Mouse (Mus musculus): Measurements from ENCODE around the gene Thoc3. TPM values are rescaled to one million over a fixed set of nuclear protein-coding genes. Genes with fewer than 3 reads are reported as not detected.

Thoc3 gene
- polyA plus RNA-seq, 1 experiment from 2014 or later, result 131 TPM

DNA sequence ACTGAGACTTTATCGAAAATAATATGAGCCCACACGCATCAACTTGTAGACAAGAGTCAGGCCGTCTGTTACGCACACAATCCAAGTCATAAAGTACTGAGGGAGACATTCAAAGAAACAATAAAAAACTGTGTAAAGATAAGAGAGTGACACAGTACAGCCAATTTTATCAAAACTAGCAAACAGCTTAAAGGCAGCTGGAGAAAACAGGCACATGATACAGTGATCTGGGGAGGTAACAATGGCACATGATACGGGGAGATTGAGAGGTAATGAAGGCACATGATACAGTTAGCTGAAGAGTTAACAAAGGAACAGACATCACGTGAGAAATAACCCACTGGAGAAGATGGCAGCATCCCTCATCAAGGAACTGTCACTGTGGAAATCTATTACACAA is 31.6 kb downstream of the Thoc3 start:
- Histone ChIP-seq H3K27me3 (peaks cover 6% of the 10 kb centered on the region; the same call in 1 of the 2 replicates), H3K9ac (no peak overlapping the region), H3K4me3 (no peak overlapping the region), H3K27ac (no peak overlapping the region), H3K4me1 (peaks cover 10% of the 10 kb centered on the region), H3K36me3 (no peaks in the 10 kb centered on the region), H3K4me2 (replicated peaks) (no peak overlapping the region), H3K9me3 (no peaks in the 10 kb centered on the region)
- 82% methylated on average over 6 of the region's 6 CpGs for WGBS
- ATAC-seq (ENCODE audit: low FRiP score, low read depth), result no peak

DNA sequence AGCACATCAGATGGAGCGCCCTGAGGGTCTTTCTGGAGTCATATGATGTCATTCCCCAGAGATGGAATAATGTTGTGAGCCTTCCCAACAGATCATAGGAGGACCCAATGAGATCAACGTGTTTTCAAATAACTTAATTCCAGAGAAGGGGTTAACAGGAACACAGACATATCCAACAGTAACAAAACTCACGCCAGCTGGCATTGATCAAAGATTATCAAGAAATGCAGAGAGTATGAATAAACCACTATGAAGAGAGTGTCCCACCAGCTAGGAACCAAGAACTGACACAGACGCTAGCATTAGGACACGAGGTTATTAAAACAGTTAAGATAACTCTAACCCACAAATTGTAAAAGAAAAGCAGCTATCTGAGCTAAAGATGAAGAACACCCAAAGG is 32.0 kb downstream of the Thoc3 start:
- no peak overlapping the region for H3K9ac ChIP-seq
- H3K36me3 ChIP-seq, result no peaks in the 10 kb centered on the region
- WGBS, result 68% methylated on average over 5 of the region's 5 CpGs
- H3K4me1 ChIP-seq, result peaks cover 10% of the 10 kb centered on the region
- no peak overlapping the region for H3K27ac ChIP-seq
- peaks cover 6% of the 10 kb centered on the region; the same call in 1 of the 2 replicates for H3K27me3 ChIP-seq
- H3K9me3 ChIP-seq, result no peaks in the 10 kb centered on the region
- no peak overlapping the region for H3K4me3 ChIP-seq
- H3K4me2 ChIP-seq (replicated peaks), result no peak overlapping the region
- ATAC-seq (ENCODE audit: low FRiP score, low read depth), result no peak

DNA sequence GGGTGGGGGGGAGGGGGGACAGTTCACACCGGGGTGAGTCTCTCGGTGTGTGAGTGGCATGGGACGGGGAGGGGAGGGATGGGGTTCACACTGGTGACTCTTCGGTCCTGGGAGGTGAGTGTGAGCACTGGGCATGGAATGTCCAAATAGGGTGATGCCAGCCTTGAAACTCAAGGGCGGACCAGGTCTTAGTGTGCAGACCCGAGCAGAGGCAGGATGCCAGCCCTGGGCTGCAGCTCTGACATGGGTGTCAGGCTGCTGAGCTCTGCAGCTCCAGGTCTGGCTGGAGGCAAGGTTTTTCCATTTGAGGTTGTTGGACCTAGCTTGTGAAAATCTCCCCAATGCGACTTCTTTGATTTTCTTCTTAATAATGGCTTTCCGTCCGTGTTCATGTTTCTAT is 37.5 kb downstream of the Thoc3 start:
- Histone ChIP-seq H3K4me1 (no peaks in the 10 kb centered on the region), H3K9ac (no peak overlapping the region), H3K4me2 (replicated peaks) (no peak overlapping the region), H3K9me3 (no peaks in the 10 kb centered on the region), H3K27me3 (no peaks in the 10 kb centered on the region), H3K4me3 (no peak overlapping the region), H3K27ac (no peak overlapping the region), H3K36me3 (no peaks in the 10 kb centered on the region)
- WGBS, result 75% methylated on average over 9 of the region's 9 CpGs
- ATAC-seq (ENCODE audit: low FRiP score, low read depth), result no peak

DNA sequence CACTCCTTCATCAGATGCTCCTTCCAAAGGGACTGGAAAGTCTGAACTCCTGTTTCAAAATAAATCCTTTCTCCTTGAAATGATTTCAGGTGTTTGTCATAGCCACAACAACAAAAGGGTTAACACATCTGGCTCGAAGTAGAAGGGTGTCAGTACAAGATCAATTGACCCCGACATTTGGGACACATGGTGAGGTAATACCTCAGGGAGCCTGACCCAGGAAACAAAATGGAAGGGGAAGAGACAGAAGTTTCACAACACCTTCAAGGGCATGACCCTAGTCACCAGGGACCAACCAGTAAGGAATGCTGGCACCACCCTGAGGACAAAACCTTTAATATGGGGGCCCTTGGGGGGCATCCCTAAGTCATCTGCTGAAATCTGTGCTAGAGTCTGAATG is 38.6 kb downstream of the Thoc3 start:
- WGBS, result 29% methylated on average over 2 of the region's 2 CpGs
- Histone ChIP-seq H3K9me3 (no peaks in the 10 kb centered on the region), H3K27ac (no peak overlapping the region), H3K36me3 (no peaks in the 10 kb centered on the region), H3K27me3 (no peaks in the 10 kb centered on the region), H3K4me1 (peaks cover 6% of the 10 kb centered on the region), H3K4me2 (replicated peaks) (no peak overlapping the region), H3K9ac (no peak overlapping the region), H3K4me3 (no peak overlapping the region)
- no peak for ATAC-seq (ENCODE audit: low FRiP score, low read depth)

DNA sequence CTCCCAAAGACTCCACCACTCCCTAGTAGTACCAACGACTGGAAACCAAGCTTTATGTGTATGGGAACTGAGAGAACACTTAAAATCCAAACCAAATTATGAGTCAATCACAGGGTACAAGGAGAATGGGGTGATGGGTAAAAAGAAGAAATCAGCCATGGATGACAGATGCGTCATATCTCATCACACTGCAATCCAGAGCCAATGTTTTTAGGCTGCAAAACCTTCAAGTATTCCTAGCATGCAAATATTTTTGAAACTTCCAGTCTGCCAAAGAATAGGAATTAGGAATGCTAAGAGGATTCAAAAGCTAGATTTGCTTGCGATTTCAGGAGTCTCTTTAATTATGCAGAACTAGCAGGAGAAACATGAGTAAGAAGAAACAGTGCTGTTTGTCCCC is 39.9 kb downstream of the Thoc3 start:
- Histone ChIP-seq H3K9ac (no peak overlapping the region), H3K36me3 (no peaks in the 10 kb centered on the region), H3K9me3 (peaks cover 2% of the 10 kb centered on the region; the same call in 1 of the 2 replicates), H3K27ac (no peak overlapping the region), H3K4me2 (replicated peaks) (no peak overlapping the region), H3K27me3 (no peaks in the 10 kb centered on the region), H3K4me1 (peaks cover 11% of the 10 kb centered on the region), H3K4me3 (no peak overlapping the region)
- ATAC-seq (ENCODE audit: low FRiP score, low read depth), result no peak
- WGBS, result 83% methylated on average over 3 of the region's 3 CpGs

DNA sequence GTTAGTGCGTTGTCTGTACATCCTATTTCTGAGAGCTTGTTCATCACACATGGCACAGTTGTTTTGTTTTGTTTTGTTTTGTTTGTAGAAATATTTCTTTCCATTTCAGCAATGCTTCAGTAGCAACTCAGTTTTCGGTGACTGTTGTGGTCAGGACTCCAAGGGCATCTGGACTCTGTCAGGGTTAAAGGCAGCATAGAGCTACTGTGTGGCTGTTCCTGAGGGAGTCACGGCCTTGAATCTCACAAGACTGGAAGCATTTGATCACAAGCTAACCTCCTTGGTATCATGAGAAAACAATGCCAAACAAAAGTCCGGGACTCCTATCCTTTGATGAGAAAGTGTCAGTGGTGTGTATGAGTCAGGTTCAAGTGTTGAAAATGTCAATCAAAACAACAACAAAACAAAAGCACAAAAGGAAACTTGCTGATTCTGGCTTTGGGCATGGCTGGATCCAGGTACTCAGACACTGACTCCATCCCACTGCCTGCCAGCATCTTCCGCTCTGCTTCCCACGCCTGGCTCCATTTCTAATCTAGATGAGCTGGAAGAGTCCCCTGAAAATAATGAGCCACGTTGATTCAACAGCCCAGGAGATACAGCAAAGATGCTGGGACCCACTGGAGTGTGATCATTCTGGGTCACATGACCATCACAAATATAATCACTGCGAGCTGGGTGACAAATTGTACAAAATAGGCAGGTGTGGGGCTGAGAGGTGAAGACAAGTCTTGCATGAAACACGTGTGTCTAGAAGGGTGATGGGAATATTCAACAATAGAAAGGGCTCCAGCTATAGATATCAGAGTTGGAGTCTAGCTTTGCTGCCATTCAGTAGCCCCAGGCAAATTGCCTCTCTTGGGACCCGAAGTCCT is 41.6 kb downstream of the Thoc3 start:
- Histone ChIP-seq H3K27ac (no peak overlapping the region), H3K4me2 (replicated peaks) (no peak overlapping the region), H3K4me3 (no peak overlapping the region), H3K4me1 (peaks cover 11% of the 10 kb centered on the region), H3K36me3 (no peaks in the 10 kb centered on the region), H3K27me3 (no peaks in the 10 kb centered on the region), H3K9me3 (peaks cover 7% of the 10 kb centered on the region; the same call in 1 of the 2 replicates), H3K9ac (no peak overlapping the region)
- 77% methylated on average over 10 of the region's 10 CpGs for WGBS
- no peak for ATAC-seq (ENCODE audit: low FRiP score, low read depth)

DNA sequence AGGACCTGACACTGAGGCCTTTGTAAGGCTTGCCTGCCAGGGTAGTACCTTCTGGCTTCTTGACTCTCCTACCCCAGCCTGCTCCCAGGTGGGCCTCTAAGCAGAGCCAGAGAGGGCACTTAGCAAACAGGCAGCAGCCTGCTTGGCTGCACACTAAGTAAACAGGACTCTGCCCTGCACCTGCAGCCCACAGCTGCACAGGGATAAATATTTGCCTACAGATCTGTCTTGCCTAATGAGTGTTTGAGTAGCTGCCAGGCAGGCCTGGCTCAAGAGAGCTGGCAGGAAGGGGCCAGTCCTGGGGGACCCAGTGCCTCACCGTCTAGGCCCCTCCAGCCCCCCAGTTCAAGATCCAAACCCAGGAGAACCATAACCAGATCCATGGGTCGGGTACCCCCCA is 43.4 kb downstream of the Thoc3 start:
- WGBS, result 27% methylated on average over 2 of the region's 2 CpGs
- Histone ChIP-seq H3K4me1 (peaks cover 11% of the 10 kb centered on the region), H3K9me3 (peaks cover 7% of the 10 kb centered on the region; the same call in 1 of the 2 replicates), H3K4me2 (replicated peaks) (no peak overlapping the region), H3K4me3 (no peak overlapping the region), H3K27me3 (no peaks in the 10 kb centered on the region), H3K36me3 (no peaks in the 10 kb centered on the region), H3K27ac (peak overlapping the region; percentile 16; the same call in 1 of the 2 replicates), H3K9ac (no peak overlapping the region)
- ATAC-seq (ENCODE audit: low FRiP score, low read depth), result peak; percentile 71

DNA sequence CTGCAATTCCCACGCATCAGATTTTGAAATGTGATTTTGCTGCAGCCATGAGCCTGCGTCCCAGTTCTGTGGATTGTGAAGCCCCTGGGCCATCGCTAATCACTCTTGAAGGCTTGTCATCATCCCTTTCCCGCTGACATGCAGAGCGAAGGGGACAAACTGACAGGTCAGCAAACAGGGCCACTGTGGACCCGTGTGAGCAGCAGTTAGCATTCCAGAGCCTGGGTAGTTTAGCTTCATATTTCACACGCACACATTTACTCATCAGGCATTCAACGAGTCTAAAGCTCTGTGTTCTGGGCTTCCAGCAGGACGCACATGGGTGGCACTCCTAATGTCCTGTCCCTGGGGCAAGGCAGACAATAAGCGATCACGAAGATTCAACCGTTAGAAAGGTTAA is 48.4 kb downstream of the Thoc3 start:
- Histone ChIP-seq H3K27me3 (no peaks in the 10 kb centered on the region), H3K27ac (no peak overlapping the region), H3K4me3 (no peak overlapping the region), H3K36me3 (no peaks in the 10 kb centered on the region), H3K9ac (no peak overlapping the region), H3K4me2 (replicated peaks) (no peak overlapping the region), H3K4me1 (peaks cover 7% of the 10 kb centered on the region), H3K9me3 (peaks cover 7% of the 10 kb centered on the region; the same call in 1 of the 2 replicates)
- WGBS, result 84% methylated on average over 12 of the region's 12 CpGs
- no peak for ATAC-seq (ENCODE audit: low FRiP score, low read depth)

DNA sequence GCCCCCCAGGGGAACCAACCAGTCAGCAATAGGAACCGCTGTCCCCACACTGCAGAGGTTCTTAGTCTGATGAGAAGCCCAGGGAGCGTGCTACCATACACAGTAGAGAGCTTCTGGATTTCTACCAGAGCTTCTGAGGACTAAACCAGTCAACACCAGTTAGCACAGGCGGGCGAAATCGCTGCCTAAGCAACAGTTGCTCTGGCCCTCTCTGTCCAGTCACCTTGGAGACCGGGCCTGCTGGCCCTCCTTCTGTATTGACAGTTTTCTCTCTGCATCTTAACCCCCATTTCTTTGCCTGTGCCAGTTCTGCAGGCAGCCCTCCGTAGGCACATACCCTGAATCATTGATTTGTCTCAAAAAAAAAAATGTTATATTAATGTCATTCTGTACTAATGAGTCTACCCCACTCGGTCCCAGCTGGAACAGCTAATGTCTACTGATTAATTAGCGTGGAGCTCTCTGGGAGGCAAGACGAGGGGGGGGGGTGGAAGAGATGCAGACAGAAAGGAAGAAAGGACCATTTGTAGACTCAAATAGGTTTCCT is 49.8 kb downstream of the Thoc3 start:
- Histone ChIP-seq H3K9ac (no peak overlapping the region), H3K27me3 (no peaks in the 10 kb centered on the region), H3K9me3 (peaks cover 6% of the 10 kb centered on the region; the same call in 1 of the 2 replicates), H3K36me3 (no peaks in the 10 kb centered on the region), H3K4me3 (no peak overlapping the region), H3K4me1 (no peaks in the 10 kb centered on the region), H3K27ac (no peak overlapping the region), H3K4me2 (replicated peaks) (no peak overlapping the region)
- WGBS, result 64% methylated on average over 10 of the region's 10 CpGs
- ATAC-seq (ENCODE audit: low FRiP score, low read depth), result no peak

DNA sequence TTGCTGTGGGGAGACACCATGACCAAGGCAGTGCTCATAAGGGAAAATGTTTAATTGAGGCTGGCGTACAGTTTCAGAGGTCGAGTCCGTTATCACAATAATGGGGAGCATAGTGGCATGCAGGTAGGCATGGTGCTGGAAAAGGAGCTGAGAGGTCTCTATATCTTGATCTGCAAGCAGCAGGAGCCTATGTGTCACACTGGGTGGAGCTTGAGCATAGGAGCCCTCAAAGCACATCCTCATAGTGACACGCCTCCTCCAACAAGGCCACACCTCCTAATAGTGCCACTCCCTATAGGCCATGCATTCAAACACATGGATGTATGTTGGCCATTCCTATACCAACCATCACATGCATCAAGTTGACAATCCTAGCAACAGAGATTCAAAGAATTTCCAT is 53.6 kb downstream of the Thoc3 start:
- no peak overlapping the region for H3K4me2 ChIP-seq (replicated peaks)
- no peak overlapping the region for H3K4me3 ChIP-seq
- no peak for ATAC-seq (ENCODE audit: low FRiP score, low read depth)
- no peaks in the 10 kb centered on the region for H3K36me3 ChIP-seq
- no peak overlapping the region for H3K9ac ChIP-seq
- H3K9me3 ChIP-seq, result no peaks in the 10 kb centered on the region
- no peaks in the 10 kb centered on the region for H3K27me3 ChIP-seq
- H3K27ac ChIP-seq, result no peak overlapping the region
- WGBS, result 90% methylated on average over 4 of the region's 4 CpGs
- no peaks in the 10 kb centered on the region for H3K4me1 ChIP-seq

DNA sequence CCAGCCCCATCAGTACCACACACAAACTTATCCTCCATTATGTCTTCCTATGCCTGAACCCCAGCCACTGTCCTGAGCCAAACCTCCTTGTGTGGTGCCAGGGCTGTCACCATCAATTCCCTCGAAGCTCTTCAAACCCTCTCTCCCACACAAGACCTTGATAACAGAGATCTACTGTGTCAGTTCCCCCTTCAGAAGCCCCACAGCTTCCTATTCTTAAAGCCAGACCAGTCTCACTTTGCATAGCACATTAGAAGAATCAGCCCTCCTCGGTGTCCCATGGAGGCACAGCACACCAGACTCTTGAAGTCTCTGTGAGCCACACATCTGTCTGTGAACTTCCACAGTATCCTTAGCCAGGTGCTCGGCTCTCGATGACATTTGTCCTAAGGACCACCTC is 55.9 kb downstream of the Thoc3 start:
- 80% methylated on average over 4 of the region's 4 CpGs for WGBS
- H3K36me3 ChIP-seq, result no peaks in the 10 kb centered on the region

DNA sequence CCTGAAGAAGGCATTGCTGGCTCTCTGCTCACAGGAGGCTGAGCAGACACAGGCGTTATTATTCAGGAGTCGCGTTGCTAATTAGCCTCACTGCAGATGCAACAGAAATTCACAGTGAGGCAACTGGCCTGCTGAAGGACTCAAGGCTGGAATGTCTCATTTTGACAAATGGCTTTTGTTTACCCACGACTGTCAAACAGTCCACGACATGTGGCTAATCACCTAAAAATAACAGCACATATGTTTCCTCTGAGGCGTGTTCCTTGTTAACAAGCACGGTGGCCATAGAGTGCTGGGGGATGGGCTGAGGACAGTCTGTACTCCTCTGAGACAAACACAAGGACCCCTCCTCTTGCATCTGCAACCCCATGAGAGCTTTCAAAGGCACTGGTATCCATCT is 56.4 kb downstream of the Thoc3 start:
- H3K4me1 ChIP-seq, result no peaks in the 10 kb centered on the region
- no peak overlapping the region for H3K9ac ChIP-seq
- no peaks in the 10 kb centered on the region for H3K9me3 ChIP-seq
- no peak for ATAC-seq (ENCODE audit: low FRiP score, low read depth)
- no peaks in the 10 kb centered on the region for H3K36me3 ChIP-seq
- no peak overlapping the region for H3K27ac ChIP-seq
- H3K27me3 ChIP-seq, result no peaks in the 10 kb centered on the region
- WGBS, result 14% methylated on average over 7 of the region's 7 CpGs
- H3K4me3 ChIP-seq, result no peak overlapping the region
- no peak overlapping the region for H3K4me2 ChIP-seq (replicated peaks)

More for the DNA sequence above, 55.9 kb downstream of the Thoc3 start:
- Histone ChIP-seq H3K9me3 (no peaks in the 10 kb centered on the region), H3K27ac (no peak overlapping the region), H3K4me2 (replicated peaks) (no peak overlapping the region), H3K27me3 (no peaks in the 10 kb centered on the region), H3K9ac (no peak overlapping the region), H3K4me1 (no peaks in the 10 kb centered on the region), H3K4me3 (no peak overlapping the region)
- no peak for ATAC-seq (ENCODE audit: low FRiP score, low read depth)
